Mouse (Mus musculus) neural tube, embryonic 13.5 days (tissue): ENCODE measurements around the gene Tcl1b5. TPM values are rescaled to one million over a fixed set of nuclear protein-coding genes. Genes with fewer than 3 reads are reported as not detected.
"Not testable (repeated sequence)": the region's sequence is repeated elsewhere in the genome, so short reads cannot be mapped to it uniquely, and the experiment has no call there.

Source experiments
- ATAC-seq: fragments of 200-750 bp; cut with Nextera tagmentation; 2 replicates; pipeline ENCODE4 v1.8.0; 2017; ENCODE audit warnings: low read depth, mild to moderate bottlenecking, moderate TSS enrichment, moderate library complexity
- H3K27ac ChIP-seq: fragments of 300-500 bp; sonication (generic); replicated peaks from 2 replicates; pipeline ENCODE4 v1.5.1; 2015; ENCODE audit warnings: moderate library complexity, mild to moderate bottlenecking, inconsistent platforms
- H3K27me3 ChIP-seq: fragments of 300-500 bp; sonication (generic); 2 replicates; pipeline ENCODE4 v1.6.1; 2015; ENCODE audit warnings: mild to moderate bottlenecking, inconsistent platforms
- H3K36me3 ChIP-seq: fragments of 300-500 bp; sonication (generic); 2 replicates; pipeline ENCODE4 v1.6.1; 2015; ENCODE audit warnings: mild to moderate bottlenecking, inconsistent platforms
- H3K4me1 ChIP-seq: fragments of 300-500 bp; sonication (generic); replicated peaks from 2 replicates; pipeline ENCODE4 v1.6.1; 2015; ENCODE audit warnings: inconsistent platforms
- H3K4me2 ChIP-seq: fragments of 300-500 bp; sonication (generic); 2 replicates; pipeline ENCODE4 v1.6.1; 2015; ENCODE audit warnings: inconsistent platforms, mild to moderate bottlenecking, moderate library complexity
- H3K4me3 ChIP-seq: fragments of 300-500 bp; sonication (generic); 2 replicates; pipeline ENCODE4 v1.5.1; 2015; ENCODE audit warnings: mild to moderate bottlenecking, inconsistent platforms
- H3K9ac ChIP-seq: fragments of 300-500 bp; sonication (generic); 2 replicates; pipeline ENCODE4 v1.6.1; 2015; ENCODE audit warnings: moderate library complexity, mild to moderate bottlenecking, inconsistent platforms
- H3K9me3 ChIP-seq: fragments of 300-500 bp; sonication (generic); 2 replicates; pipeline ENCODE4 v1.6.1; 2016; ENCODE audit warnings: inconsistent platforms
- WGBS: fragments of 180-500 bp; shearing (Covaris S2); methylation state at CpG from one replicate; pipeline ENCODE4 v1.1.7; 2015; 5-methylcytosine and 5-hydroxymethylcytosine counted together
- polyA plus RNA-seq: library from polyadenylated mRNA; unstranded; fragments of >200 nt; fragmentation: Nextera tagmentation; extraction: Ambion mirVana; gene quantifications from 2 replicates; pipeline ENCODE4 v1.2.1, GENCODE M21; 2015

Gene Tcl1b5
- polyA plus RNA-seq, 1 experiment from 2014 or later: not detected

- H3K27ac ChIP-seq: no peak overlapping the region
- 77% methylated on average over 3 of the region's 3 CpGs for WGBS
- H3K4me1 ChIP-seq: no peaks in the 10 kb centered on the region
- H3K4me3 ChIP-seq: no peak overlapping the region
- no peaks in the 10 kb centered on the region for H3K36me3 ChIP-seq
- no peak overlapping the region for H3K9ac ChIP-seq
- no peak for ATAC-seq
- H3K4me2 ChIP-seq: no peak overlapping the region
- H3K27me3 ChIP-seq: no peaks in the 10 kb centered on the region
- no peaks in the 10 kb centered on the region for H3K9me3 ChIP-seq
Observed at GRCm38 (mm10) chr12:105166734-105167133, 9.4 kb upstream of the Tcl1b5 start.

DNA sequence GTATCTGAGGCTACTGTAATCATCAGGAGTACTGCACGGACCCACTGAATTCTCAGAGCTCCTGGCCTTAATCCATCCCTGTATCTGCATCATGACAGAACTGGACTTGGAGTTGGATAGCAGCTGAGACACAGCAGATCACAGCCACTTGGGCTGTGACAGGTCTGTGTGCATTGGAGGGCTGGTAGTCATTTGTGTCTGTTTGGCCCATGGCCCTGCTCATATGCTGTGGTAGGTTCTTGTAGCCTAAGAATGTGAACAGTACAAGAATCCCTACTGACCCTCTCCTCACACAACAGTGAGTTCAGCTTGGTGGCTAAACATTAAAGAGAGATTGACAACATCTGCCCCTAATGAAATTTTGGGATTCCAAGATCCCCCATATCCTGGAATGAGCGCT, 2.8 kb upstream of the Tcl1b5 start:
- no peak for ATAC-seq
- H3K27ac ChIP-seq: no peak overlapping the region

DNA sequence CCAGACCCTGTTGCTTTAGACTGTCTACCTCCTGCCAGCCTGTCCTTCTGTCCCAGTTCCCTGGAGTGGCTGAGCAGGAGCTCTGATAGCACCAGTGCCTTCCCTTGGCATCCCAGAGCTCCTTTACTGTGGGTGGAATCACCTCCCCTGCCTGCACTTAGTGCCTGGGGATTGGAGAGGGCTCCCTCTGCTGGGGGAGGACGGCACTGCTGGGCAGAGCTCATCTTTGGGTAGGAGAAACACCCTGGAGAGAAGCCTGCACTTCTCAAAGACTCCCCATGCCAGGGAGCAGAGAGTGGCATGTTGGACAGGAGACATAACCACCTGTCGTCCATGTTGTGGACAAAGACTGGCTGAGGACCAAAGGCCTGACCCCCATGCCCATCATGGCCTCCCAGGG, 1.8 kb upstream of the Tcl1b5 start:
- 28% methylated on average over 2 of the region's 2 CpGs for WGBS
- not testable (repeated sequence) for H3K4me3 ChIP-seq, H3K4me2 ChIP-seq, H3K27me3 ChIP-seq, H3K36me3 ChIP-seq, ATAC-seq, H3K9ac ChIP-seq, H3K9me3 ChIP-seq, H3K4me1 ChIP-seq, H3K27ac ChIP-seq

More for the DNA sequence above, 2.8 kb upstream of the Tcl1b5 start:
- H3K27me3 ChIP-seq: no peaks in the 10 kb centered on the region
- no peaks in the 10 kb centered on the region for H3K36me3 ChIP-seq
- no peak overlapping the region for H3K4me2 ChIP-seq
- no peaks in the 10 kb centered on the region for H3K4me1 ChIP-seq
- H3K9ac ChIP-seq: no peak overlapping the region
- H3K9me3 ChIP-seq: no peaks in the 10 kb centered on the region
- 87% methylated on average over 2 of the region's 2 CpGs for WGBS
- no peak overlapping the region for H3K4me3 ChIP-seq

- not testable (repeated sequence) for H3K4me2 ChIP-seq, H3K36me3 ChIP-seq, H3K9ac ChIP-seq, H3K27me3 ChIP-seq, ATAC-seq, H3K4me3 ChIP-seq, H3K9me3 ChIP-seq, H3K27ac ChIP-seq, H3K4me1 ChIP-seq
- WGBS: 80% methylated on average over 4 of the region's 4 CpGs
Observed at GRCm38 (mm10) chr12:105181040-105181644, 5.0 kb downstream of the Tcl1b5 start.

GRCm38 (mm10) chr12:105188980-105189379, 12.8 kb downstream of the Tcl1b5 start:
- H3K4me1 ChIP-seq, H3K4me2 ChIP-seq, H3K9ac ChIP-seq, H3K27ac ChIP-seq, ATAC-seq, H3K9me3 ChIP-seq, H3K4me3 ChIP-seq, H3K36me3 ChIP-seq, H3K27me3 ChIP-seq: not testable (repeated sequence)
- WGBS: 44% methylated on average over 2 of the region's 2 CpGs

DNA sequence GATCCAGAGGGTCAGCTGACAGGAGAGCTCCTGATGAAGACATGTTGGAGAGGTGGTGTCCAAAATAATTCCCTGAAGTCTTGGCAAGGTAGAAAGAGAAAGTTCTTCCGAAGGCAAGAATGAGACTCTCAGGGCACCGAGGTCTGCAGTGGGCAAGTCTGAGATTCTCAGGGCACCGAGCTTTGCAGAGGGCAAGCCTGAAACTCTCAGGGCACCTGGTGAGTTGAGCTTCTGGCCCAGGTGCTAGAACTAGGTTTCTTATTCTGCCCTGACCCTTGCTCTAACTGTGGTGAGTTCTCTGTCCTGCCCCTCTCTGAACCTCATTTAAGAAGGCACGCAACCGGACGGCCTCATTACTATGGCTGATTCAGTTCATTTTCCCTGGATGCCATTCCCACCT, 14.6 kb downstream of the Tcl1b5 start, which contains the start of gene Tcl1b3:
TSS of gene Tcl1b3 (plus strand) at position 301 of the 400 bp plus-strand sequence.
- WGBS: 95% methylated on average over 6 of the region's 6 CpGs
- not testable (repeated sequence) for ATAC-seq

DNA sequence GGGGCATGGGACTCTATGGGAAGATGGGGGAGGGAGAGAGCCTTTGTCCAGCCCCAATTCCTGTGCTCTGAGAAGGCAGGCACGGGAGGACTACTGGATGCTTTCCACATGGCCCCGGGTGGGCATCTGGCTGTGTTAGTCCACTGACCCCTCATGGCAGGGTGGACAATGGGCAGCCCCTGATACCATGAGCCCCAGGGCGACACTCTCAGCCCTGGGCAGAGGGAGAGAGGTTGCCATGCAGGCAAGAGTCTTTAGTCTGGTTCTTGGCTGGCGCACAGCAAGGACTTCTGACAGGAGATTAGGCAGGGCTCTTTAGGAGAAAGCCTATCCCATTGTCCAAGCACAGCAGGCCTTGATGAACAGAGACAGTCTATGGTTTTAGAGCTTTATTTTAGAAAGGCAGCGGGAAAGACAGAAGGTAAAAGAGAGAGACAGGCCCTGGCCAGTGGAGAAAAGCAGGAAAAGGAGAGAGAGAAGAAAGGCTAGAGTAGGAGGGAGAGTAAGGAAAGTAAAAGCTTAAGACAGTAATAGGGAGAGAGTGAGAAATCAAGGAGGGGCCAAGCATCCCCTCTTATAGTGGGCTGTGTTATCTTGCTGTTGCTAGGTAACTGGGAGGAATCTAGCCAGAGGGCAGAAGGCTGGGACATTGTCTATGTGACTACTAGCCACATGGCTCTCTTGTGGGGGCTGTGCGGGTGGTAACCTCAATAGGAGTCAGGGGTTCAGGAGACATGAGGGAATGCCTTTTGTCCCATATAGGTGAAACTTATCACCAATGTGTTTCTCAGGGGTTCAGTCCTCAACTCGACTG, 23.7 kb downstream of the Tcl1b5 start:
- 29% methylated on average over 7 of the region's 7 CpGs for WGBS
- not testable (repeated sequence) for H3K9ac ChIP-seq, H3K36me3 ChIP-seq, H3K27ac ChIP-seq, H3K4me3 ChIP-seq, ATAC-seq, H3K27me3 ChIP-seq, H3K9me3 ChIP-seq, H3K4me2 ChIP-seq, H3K4me1 ChIP-seq

More for the DNA sequence above, 14.6 kb downstream of the Tcl1b5 start, which contains the start of gene Tcl1b3:
- H3K27ac ChIP-seq, H3K4me2 ChIP-seq, H3K36me3 ChIP-seq, H3K9ac ChIP-seq, H3K4me3 ChIP-seq, H3K4me1 ChIP-seq, H3K27me3 ChIP-seq, H3K9me3 ChIP-seq: not testable (repeated sequence)

DNA sequence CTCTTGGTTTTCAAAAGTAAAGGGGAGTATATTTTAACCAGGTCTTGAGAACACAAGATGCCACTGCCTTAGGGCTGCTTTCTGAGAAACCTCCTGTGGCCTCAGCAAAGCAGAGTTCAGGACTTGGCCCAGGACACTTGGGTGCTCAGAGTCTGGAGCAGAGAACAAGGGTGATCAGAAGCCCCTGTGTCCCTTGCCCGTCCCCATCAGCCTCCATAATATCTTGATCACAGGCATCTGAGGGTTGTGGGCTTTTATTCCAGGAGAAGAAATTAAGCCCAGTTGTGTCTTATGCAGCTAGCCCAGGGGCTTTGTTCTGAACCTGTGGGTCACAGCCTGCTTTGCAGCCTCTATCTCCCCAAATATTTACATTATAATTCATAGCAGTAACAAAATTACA, 25.5 kb downstream of the Tcl1b5 start, which contains the start of gene Tcl1b4:
TSS of gene Tcl1b4 (plus strand) at position 301 of the 400 bp plus-strand sequence.
- H3K4me3 ChIP-seq, H3K27me3 ChIP-seq, H3K9me3 ChIP-seq, H3K4me2 ChIP-seq, H3K36me3 ChIP-seq, H3K27ac ChIP-seq, H3K4me1 ChIP-seq, ATAC-seq, H3K9ac ChIP-seq: not testable (repeated sequence)
- 92% methylated on average over 1 of the region's 1 CpGs for WGBS

GRCm38 (mm10) chr12:105207071-105207470, 30.9 kb downstream of the Tcl1b5 start:
- Histone ChIP-seq H3K9me3 (no peaks in the 10 kb centered on the region), H3K4me1 (no peaks in the 10 kb centered on the region), H3K36me3 (no peaks in the 10 kb centered on the region), H3K4me2 (no peak overlapping the region), H3K27me3 (no peaks in the 10 kb centered on the region), H3K4me3 (no peak overlapping the region), H3K9ac (no peak overlapping the region), H3K27ac (no peak overlapping the region)
- WGBS: 81% methylated on average over 1 of the region's 1 CpGs
- ATAC-seq: no peak

- H3K27me3 ChIP-seq: no peaks in the 10 kb centered on the region
- H3K4me2 ChIP-seq: no peak overlapping the region
- 91% methylated on average over 1 of the region's 1 CpGs for WGBS
- ATAC-seq: no peak
- H3K27ac ChIP-seq: no peak overlapping the region
- no peaks in the 10 kb centered on the region for H3K9me3 ChIP-seq
- H3K36me3 ChIP-seq: no peaks in the 10 kb centered on the region
- H3K9ac ChIP-seq: no peak overlapping the region
- H3K4me1 ChIP-seq: no peaks in the 10 kb centered on the region
- no peak overlapping the region for H3K4me3 ChIP-seq
Observed at GRCm38 (mm10) chr12:105208441-105208840, 32.3 kb downstream of the Tcl1b5 start.

DNA sequence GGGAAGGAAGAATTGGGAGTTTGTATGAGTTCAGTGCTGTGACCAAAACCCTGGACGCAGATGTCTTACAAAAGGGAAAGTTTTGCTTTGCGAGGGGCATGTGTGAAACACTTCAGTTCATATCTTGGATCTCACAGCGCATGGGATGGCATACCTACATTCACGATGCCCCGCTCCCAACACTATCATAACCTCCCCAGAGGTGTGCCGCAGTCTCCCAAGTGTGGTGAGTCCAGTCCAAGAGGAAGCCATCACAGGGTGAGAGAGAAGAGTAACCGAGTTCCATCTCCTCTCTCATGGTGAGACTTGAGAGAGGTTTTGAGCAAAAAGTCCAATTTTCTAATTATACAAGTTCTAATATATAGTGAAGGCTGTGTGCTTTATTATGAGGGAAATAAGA, 33.1 kb downstream of the Tcl1b5 start:
- no peaks in the 10 kb centered on the region for H3K36me3 ChIP-seq
- H3K9me3 ChIP-seq: no peaks in the 10 kb centered on the region
- no peak overlapping the region for H3K27ac ChIP-seq
- ATAC-seq: no peak
- H3K4me3 ChIP-seq: no peak overlapping the region
- no peak overlapping the region for H3K4me2 ChIP-seq
- H3K9ac ChIP-seq: no peak overlapping the region
- WGBS: 95% methylated on average over 7 of the region's 7 CpGs
- H3K4me1 ChIP-seq: no peaks in the 10 kb centered on the region
- H3K27me3 ChIP-seq: no peaks in the 10 kb centered on the region

DNA sequence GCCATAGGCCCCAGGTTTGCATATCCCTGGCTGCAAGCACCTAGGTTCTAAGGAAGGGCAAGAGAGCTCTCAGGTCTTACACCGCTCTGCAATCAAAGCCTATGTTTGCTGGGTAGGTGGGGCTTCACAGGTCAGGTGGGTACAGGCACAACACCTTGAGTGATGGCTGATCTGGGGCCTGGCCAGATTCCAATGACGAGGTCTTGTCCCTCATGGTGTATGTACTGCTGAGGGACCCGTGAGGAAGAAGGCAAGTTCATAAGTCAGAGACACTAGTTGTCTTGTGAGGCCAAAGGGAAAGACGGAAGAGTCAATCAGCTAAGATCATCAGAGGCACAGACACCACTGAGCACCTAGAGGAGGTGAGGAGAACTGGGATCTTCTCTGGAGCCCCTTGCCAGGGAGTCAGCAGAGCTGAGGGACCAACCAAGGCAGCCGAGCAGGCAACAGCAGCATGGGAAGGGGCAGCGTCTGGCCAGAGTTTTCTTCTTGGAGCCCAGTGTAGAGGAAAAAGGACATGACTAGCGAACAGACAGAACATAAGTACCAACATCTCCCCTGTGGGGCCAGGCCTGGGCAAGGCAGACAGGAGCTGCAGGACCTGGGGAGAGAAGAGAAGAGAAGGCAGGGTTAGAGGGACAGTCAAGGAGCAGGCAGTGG, 41.1 kb downstream of the Tcl1b5 start:
- Histone ChIP-seq H3K4me3 (no peak overlapping the region), H3K27me3 (no peaks in the 10 kb centered on the region), H3K27ac (no peak overlapping the region), H3K4me2 (no peak overlapping the region), H3K9ac (no peak overlapping the region), H3K36me3 (no peaks in the 10 kb centered on the region), H3K9me3 (no peaks in the 10 kb centered on the region), H3K4me1 (no peaks in the 10 kb centered on the region)
- WGBS: 91% methylated on average over 7 of the region's 7 CpGs
- no peak for ATAC-seq
